Mouse (Mus musculus) embryonic facial prominence, embryonic 14.5 days (tissue): ENCODE results near the gene Scn11a. TPM values are rescaled to one million over a fixed set of nuclear protein-coding genes. Genes with fewer than 3 reads are reported as not detected.
A peak's percentile ranks its signal among the peaks of the same experiment; 100 is the strongest.

Experiments
- ATAC-seq: fragments of 200-750 bp; cut with Nextera tagmentation; 2 replicates; pipeline ENCODE4 v1.8.0; 2017; ENCODE audit warnings: low read depth, moderate number of reproducible peaks, moderate TSS enrichment
- DNase-seq: peaks from one replicate; pipeline ENCODE4 v3.0.0-alpha.2; 2015; ENCODE audit warnings: low spot score
- H3K27ac ChIP-seq: fragments of 300-500 bp; sonication (generic); replicated peaks from 2 replicates; pipeline ENCODE4 v1.5.1; 2014; ENCODE audit warnings: low read depth, mild to moderate bottlenecking, low read length, moderate library complexity
- H3K27me3 ChIP-seq: fragments of 300-500 bp; sonication (generic); replicated peaks from 2 replicates; pipeline ENCODE4 v1.6.1; 2014; ENCODE audit warnings: low read length; ENCODE audit not compliant: control insufficient read depth, insufficient read depth
- H3K36me3 ChIP-seq: fragments of 300-500 bp; sonication (generic); 2 replicates; pipeline ENCODE4 v1.6.1; 2014; ENCODE audit warnings: low read length, mixed read lengths; ENCODE audit not compliant: control insufficient read depth, insufficient read depth
- H3K4me1 ChIP-seq: fragments of 300-500 bp; sonication (generic); 2 replicates; pipeline ENCODE4 v1.6.1; 2014; ENCODE audit warnings: antibody characterized with exemption, low read length; ENCODE audit not compliant: control insufficient read depth, insufficient read depth
- H3K4me2 ChIP-seq: fragments of 300-500 bp; sonication (generic); 2 replicates; pipeline ENCODE4 v1.6.1; 2014; ENCODE audit warnings: low read depth, mild to moderate bottlenecking, low read length, moderate library complexity, mixed read lengths
- H3K4me3 ChIP-seq: fragments of 300-500 bp; sonication (generic); 2 replicates; pipeline ENCODE4 v1.5.1; 2014; ENCODE audit warnings: low read depth, mild to moderate bottlenecking, low read length
- H3K9ac ChIP-seq: fragments of 300-500 bp; sonication (generic); 2 replicates; pipeline ENCODE4 v1.6.1; 2014; ENCODE audit warnings: low read depth, mild to moderate bottlenecking, low read length, moderate library complexity, mixed read lengths
- H3K9me3 ChIP-seq: fragments of 300-500 bp; sonication (generic); 2 replicates; pipeline ENCODE4 v1.6.1; 2016; ENCODE audit warnings: low read length; ENCODE audit not compliant: control insufficient read depth
- WGBS: fragments of 180-500 bp; shearing (Covaris S2); extraction: QIAGEN DNeasy Blood & Tissue Kit; methylation state at CpG from one replicate; pipeline ENCODE4 v1.1.7; 2014; 5-methylcytosine and 5-hydroxymethylcytosine counted together
- polyA plus RNA-seq: library from polyadenylated mRNA; unstranded; fragments of >200 nt; fragmentation: Nextera tagmentation; extraction: Ambion mirVana; gene quantifications from 2 replicates; pipeline ENCODE4 v1.2.1, GENCODE M21; 2014

Gene Scn11a
- polyA plus RNA-seq, 1 experiment from 2014 or later = 0.89 TPM

- 84% methylated on average over 11 of the region's 11 CpGs for WGBS
- DNase-seq = no peak
- H3K36me3 ChIP-seq = no peaks in the 10 kb centered on the region
Measured at GRCm38 (mm10) chr9:119804501-119804847, 20.8 kb downstream of the Scn11a start.

GRCm38 (mm10) chr9:119803845-119804500 lies 21.3 kb downstream of the Scn11a start:
- no peak overlapping the region for H3K27ac ChIP-seq
- WGBS = 61% methylated on average over 15 of the region's 15 CpGs
- 0 out of 2 replicates have a peak, but pooled peaks cover 2% of the 10 kb centered on the region for H3K4me1 ChIP-seq
- H3K9ac ChIP-seq = no peak overlapping the region
- H3K4me3 ChIP-seq = no peak overlapping the region
- H3K9me3 ChIP-seq = no peaks in the 10 kb centered on the region
- no peaks in the 10 kb centered on the region for H3K27me3 ChIP-seq
- DNase-seq = no peak
- H3K4me2 ChIP-seq = no peak overlapping the region
- no peaks in the 10 kb centered on the region for H3K36me3 ChIP-seq
- ATAC-seq = no peak

More at GRCm38 (mm10) chr9:119804501-119804847, 20.8 kb downstream of the Scn11a start:
- ATAC-seq = no peak
- Histone ChIP-seq H3K4me2 (no peak overlapping the region), H3K9me3 (no peaks in the 10 kb centered on the region), H3K4me3 (no peak overlapping the region), H3K27ac (no peak overlapping the region), H3K4me1 (0 out of 2 replicates have a peak, but pooled peaks cover 2% of the 10 kb centered on the region), H3K9ac (no peak overlapping the region), H3K27me3 (no peaks in the 10 kb centered on the region)

GRCm38 (mm10) chr9:119803169-119803827 lies 22.0 kb downstream of the Scn11a start:
- H3K9ac ChIP-seq = no peak overlapping the region
- H3K4me2 ChIP-seq = no peak overlapping the region
- H3K27me3 ChIP-seq = no peaks in the 10 kb centered on the region
- peak; percentile 55; the same call in 1 of the 2 replicates for ATAC-seq
- DNase-seq = peak; percentile 30
- no peaks in the 10 kb centered on the region for H3K36me3 ChIP-seq
- H3K4me3 ChIP-seq = no peak overlapping the region
- H3K27ac ChIP-seq = no peak overlapping the region
- H3K9me3 ChIP-seq = no peaks in the 10 kb centered on the region
- H3K4me1 ChIP-seq = 0 out of 2 replicates have a peak, but pooled peaks cover 2% of the 10 kb centered on the region
- 42% methylated on average over 16 of the region's 16 CpGs for WGBS

- no peak for ATAC-seq
- DNase-seq = no peak
- WGBS = 41% methylated on average over 6 of the region's 6 CpGs
- Histone ChIP-seq H3K9ac (no peak overlapping the region), H3K4me2 (no peak overlapping the region), H3K9me3 (no peaks in the 10 kb centered on the region), H3K4me3 (no peak overlapping the region), H3K27me3 (no peaks in the 10 kb centered on the region), H3K27ac (no peak overlapping the region), H3K4me1 (0 out of 2 replicates have a peak, but pooled peaks cover 2% of the 10 kb centered on the region), H3K36me3 (no peaks in the 10 kb centered on the region)
Measured at GRCm38 (mm10) chr9:119801460-119801859, 23.8 kb downstream of the Scn11a start.

GRCm38 (mm10) chr9:119796791-119797190 lies 28.5 kb downstream of the Scn11a start:
- H3K4me2 ChIP-seq = no peak overlapping the region
- no peaks in the 10 kb centered on the region for H3K9me3 ChIP-seq
- no peak overlapping the region for H3K9ac ChIP-seq
- 79% methylated on average over 4 of the region's 4 CpGs for WGBS
- H3K4me3 ChIP-seq = no peak overlapping the region
- H3K36me3 ChIP-seq = no peaks in the 10 kb centered on the region
- no peak overlapping the region for H3K27ac ChIP-seq
- DNase-seq = no peak
- no peak for ATAC-seq
- no peaks in the 10 kb centered on the region for H3K4me1 ChIP-seq
- H3K27me3 ChIP-seq = no peaks in the 10 kb centered on the region

- Histone ChIP-seq H3K27ac (no peak overlapping the region), H3K4me1 (no peaks in the 10 kb centered on the region), H3K4me2 (no peak overlapping the region), H3K36me3 (no peaks in the 10 kb centered on the region), H3K27me3 (no peaks in the 10 kb centered on the region), H3K9me3 (no peaks in the 10 kb centered on the region), H3K9ac (no peak overlapping the region), H3K4me3 (no peak overlapping the region)
- WGBS = 80% methylated on average over 13 of the region's 15 CpGs
- ATAC-seq (no peak), DNase-seq (no peak)
Measured at GRCm38 (mm10) chr9:119795254-119795912, 29.9 kb downstream of the Scn11a start.

GRCm38 (mm10) chr9:119794470-119794869 lies 30.8 kb downstream of the Scn11a start:
- Histone ChIP-seq H3K4me1 (no peaks in the 10 kb centered on the region), H3K9me3 (no peaks in the 10 kb centered on the region), H3K4me2 (no peak overlapping the region), H3K27me3 (no peaks in the 10 kb centered on the region), H3K27ac (no peak overlapping the region), H3K4me3 (no peak overlapping the region), H3K36me3 (no peaks in the 10 kb centered on the region), H3K9ac (no peak overlapping the region)
- 55% methylated on average over 4 of the region's 4 CpGs for WGBS
- no peak for ATAC-seq
- no peak for DNase-seq

GRCm38 (mm10) chr9:119792505-119792904 lies 32.8 kb downstream of the Scn11a start:
- Histone ChIP-seq H3K4me3 (no peak overlapping the region), H3K27me3 (no peaks in the 10 kb centered on the region), H3K9ac (no peak overlapping the region), H3K4me2 (no peak overlapping the region), H3K4me1 (no peaks in the 10 kb centered on the region), H3K36me3 (no peaks in the 10 kb centered on the region), H3K27ac (no peak overlapping the region), H3K9me3 (no peaks in the 10 kb centered on the region)
- DNase-seq = no peak
- 43% methylated on average over 9 of the region's 9 CpGs for WGBS
- no peak for ATAC-seq
